Mouse (Mus musculus) Patski (cell line): ENCODE results near the gene Ppp2r5e. TPM values are rescaled to one million over a fixed set of nuclear protein-coding genes. Genes with fewer than 3 reads are reported as not detected.

ENCODE experiments used
- ATAC-seq: fragments of 100-300 bp; one replicate; pipeline ENCODE4 v1.8.0; 2021
- CTCF ChIA-PET: fragments of 350-600 bp; sonication (Branson Sonifier 250); formaldehyde crosslinking; loops from one replicate; lab custom pipeline; 2022; ENCODE audit warnings: inconsistent platforms; lab: Charles Lee
- POLR2A ChIA-PET: fragments of 350-600 bp; sonication (Branson Sonifier 250); formaldehyde crosslinking; loops from one replicate; lab custom pipeline; 2022; ENCODE audit warnings: antibody characterized with exemption, inconsistent platforms; lab: Charles Lee
- DNase-seq: peaks from one replicate; pipeline ENCODE4 v3.0.0-alpha.2; 2011; ENCODE audit warnings: low read depth, low spot score
- H3K27me3 ChIP-seq: fragments of 371-371 bp; one replicate; pipeline ENCODE4 v1.5.1; 2021
- CTCF ChIP-seq: fragments of 100-300 bp; IDR thresholded peaks from one replicate; pipeline ENCODE4 v1.5.1; 2021
- in situ Hi-C: fragments of 300-500 bp; cut with MboI; formaldehyde crosslinking; loops from 3 replicates; pipeline ENCODE4 v1.11.1; 2018; ENCODE audit warnings: low pct_unique_long_range_greater_than_20kb, mixed read lengths
- polyA plus RNA-seq: library from polyadenylated mRNA; unstranded; gene quantifications from one replicate; pipeline ENCODE4 v1.2.3, GENCODE M21; 2021

Gene Ppp2r5e
- polyA plus RNA-seq, 1 experiment from 2014 or later: 51.4 TPM

DNA sequence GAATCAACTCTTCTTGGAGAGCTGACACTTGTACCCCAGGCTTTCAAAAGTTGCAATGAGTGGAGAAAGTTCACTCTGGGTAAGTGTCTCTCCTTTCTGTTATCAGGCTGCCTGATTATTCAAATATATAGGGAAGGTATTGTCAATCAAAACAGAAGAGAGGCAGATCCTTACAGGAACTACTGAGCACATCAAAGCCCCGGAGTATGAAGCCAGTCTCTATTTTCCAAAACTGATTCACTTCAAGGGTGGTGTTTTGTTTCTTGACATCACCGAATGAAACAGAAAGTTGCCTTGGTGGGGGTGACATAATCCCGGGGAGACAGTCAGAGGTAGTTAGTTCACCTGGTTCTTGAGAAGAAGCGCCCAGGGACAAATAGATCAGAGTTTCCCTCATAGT lies 179.4 kb downstream of the Ppp2r5e start, which contains the start of gene Gphb5:
TSS of gene Gphb5 (minus strand) at position 101 of the 400 bp plus-strand sequence.
- H3K27me3 ChIP-seq: peaks cover 12% of the 10 kb centered on the region
- in situ Hi-C loops: no loop called here
- DNase-seq (no peak), ATAC-seq (no peak)
- TF ChIP-seq CTCF: no peak
- POLR2A ChIA-PET: no interaction called here
- CTCF ChIA-PET: no interaction called here

- TF ChIP-seq CTCF: no peak
- CTCF ChIA-PET: no interaction called here
- ATAC-seq: no peak
- POLR2A ChIA-PET: no interaction called here
- no peak for DNase-seq
- H3K27me3 ChIP-seq: peaks cover 11% of the 10 kb centered on the region
- in situ Hi-C loops: no loop called here
Observed at GRCm38 (mm10) chr12:75414991-75415390, 181.1 kb downstream of the Ppp2r5e start.

GRCm38 (mm10) chr12:75412964-75413363 lies 183.1 kb downstream of the Ppp2r5e start:
- no peak for DNase-seq
- in situ Hi-C loops: no loop called here
- ChIA-PET CTCF (interaction anchor here (0.8 kb wide), 1 partner anchor 8 kb away, joined by 3 read pairs; no protein-coding TSS in a partner anchor), POLR2A (no interaction called here)
- TF ChIP-seq CTCF: no peak
- H3K27me3 ChIP-seq: peaks cover 17% of the 10 kb centered on the region
- no peak for ATAC-seq

Other genes with a start within 250 kb of the Ppp2r5e start
- gene Gphb5, start 179.5 kb downstream of the Ppp2r5e start, polyA plus RNA-seq: not detected
- gene Wdr89, start 73.3 kb upstream of the Ppp2r5e start, polyA plus RNA-seq: 21.5 TPM
- gene Sgpp1, start 139.5 kb upstream of the Ppp2r5e start, polyA plus RNA-seq: 10.5 TPM
- gene Syne2, start 221.9 kb upstream of the Ppp2r5e start, polyA plus RNA-seq: 86.9 TPM